Mouse (Mus musculus): ENCODE data around the gene Pmch. TPM values are rescaled to one million over a fixed set of nuclear protein-coding genes. Genes with fewer than 3 reads are reported as not detected.

Gene Pmch
- polyA plus RNA-seq, 1 experiment from 2014 or later = 1.0 TPM

GRCm38 (mm10) chr10:88106169-88106568, 15.3 kb downstream of the Pmch start:
- no peak overlapping the region for H3K27ac ChIP-seq (ENCODE audit: low read depth, low read length)
- H3K27me3 ChIP-seq (ENCODE audit: control insufficient read depth, insufficient read depth, low read length) = no peaks in the 10 kb centered on the region
- H3K36me3 ChIP-seq (ENCODE audit: control insufficient read depth, insufficient read depth, low read length) = no peaks in the 10 kb centered on the region
- no peak overlapping the region for H3K4me3 ChIP-seq (ENCODE audit: low read depth, low read length)
- 93% methylated on average over 2 of the region's 2 CpGs for WGBS
- H3K9me3 ChIP-seq (ENCODE audit: control insufficient read depth, low read length) = no peaks in the 10 kb centered on the region
- no peaks in the 10 kb centered on the region for H3K4me1 ChIP-seq (replicated peaks; ENCODE audit: control insufficient read depth, insufficient read depth, low read length)
- ATAC-seq (ENCODE audit: low FRiP score) = no peak
- H3K4me2 ChIP-seq (replicated peaks; ENCODE audit: low read depth, low read length) = no peak overlapping the region
- no peak overlapping the region for H3K9ac ChIP-seq (ENCODE audit: low read depth, low read length)
- DNase-seq (ENCODE audit: low spot score) = no peak

- DNase-seq (ENCODE audit: low spot score) (no peak), ATAC-seq (ENCODE audit: low FRiP score) (no peak)
- no peak overlapping the region for H3K4me3 ChIP-seq (ENCODE audit: low read depth, low read length)
- no peak overlapping the region for H3K27ac ChIP-seq (ENCODE audit: low read depth, low read length)
- no peaks in the 10 kb centered on the region for H3K27me3 ChIP-seq (ENCODE audit: control insufficient read depth, insufficient read depth, low read length)
- no peaks in the 10 kb centered on the region for H3K4me1 ChIP-seq (replicated peaks; ENCODE audit: control insufficient read depth, insufficient read depth, low read length)
- H3K9me3 ChIP-seq (ENCODE audit: control insufficient read depth, low read length) = no peaks in the 10 kb centered on the region
- no peak overlapping the region for H3K4me2 ChIP-seq (replicated peaks; ENCODE audit: low read depth, low read length)
- no peak overlapping the region for H3K9ac ChIP-seq (ENCODE audit: low read depth, low read length)
- 88% methylated on average over 2 of the region's 2 CpGs for WGBS
- H3K36me3 ChIP-seq (ENCODE audit: control insufficient read depth, insufficient read depth, low read length) = no peaks in the 10 kb centered on the region
Observed at GRCm38 (mm10) chr10:88113290-88113689, 22.4 kb downstream of the Pmch start.

GRCm38 (mm10) chr10:88119721-88120120, 28.8 kb downstream of the Pmch start:
- Histone ChIP-seq H3K27ac (ENCODE audit: low read depth, low read length) (no peak overlapping the region), H3K9ac (ENCODE audit: low read depth, low read length) (no peak overlapping the region), H3K4me3 (ENCODE audit: low read depth, low read length) (no peak overlapping the region), H3K4me1 (replicated peaks; ENCODE audit: control insufficient read depth, insufficient read depth, low read length) (no peaks in the 10 kb centered on the region), H3K9me3 (ENCODE audit: control insufficient read depth, low read length) (no peaks in the 10 kb centered on the region), H3K4me2 (replicated peaks; ENCODE audit: low read depth, low read length) (no peak overlapping the region), H3K36me3 (ENCODE audit: control insufficient read depth, insufficient read depth, low read length) (no peaks in the 10 kb centered on the region), H3K27me3 (ENCODE audit: control insufficient read depth, insufficient read depth, low read length) (no peaks in the 10 kb centered on the region)
- ATAC-seq (ENCODE audit: low FRiP score) (no peak), DNase-seq (ENCODE audit: low spot score) (no peak)

GRCm38 (mm10) chr10:88135630-88136029, 44.8 kb downstream of the Pmch start:
- Histone ChIP-seq H3K4me1 (replicated peaks; ENCODE audit: control insufficient read depth, insufficient read depth, low read length) (no peaks in the 10 kb centered on the region), H3K9ac (ENCODE audit: low read depth, low read length) (no peak overlapping the region), H3K27me3 (ENCODE audit: control insufficient read depth, insufficient read depth, low read length) (no peaks in the 10 kb centered on the region), H3K36me3 (ENCODE audit: control insufficient read depth, insufficient read depth, low read length) (no peaks in the 10 kb centered on the region), H3K4me2 (replicated peaks; ENCODE audit: low read depth, low read length) (no peak overlapping the region), H3K9me3 (ENCODE audit: control insufficient read depth, low read length) (no peaks in the 10 kb centered on the region), H3K27ac (ENCODE audit: low read depth, low read length) (no peak overlapping the region), H3K4me3 (ENCODE audit: low read depth, low read length) (no peak overlapping the region)
- DNase-seq (ENCODE audit: low spot score) (no peak), ATAC-seq (ENCODE audit: low FRiP score) (no peak)
- 98% methylated on average over 16 of the region's 16 CpGs for WGBS

Other genes with a start within 250 kb of the Pmch start
- 32.7 and 33.8 TPM in 2 replicates for gene Igf1, start 232.8 kb upstream of the Pmch start, polyA plus RNA-seq (2014; fragmentation: Nextera tagmentation; extraction: Ambion mirVana)
- gene Parpbp, start 55.9 kb downstream of the Pmch start, polyA plus RNA-seq (2014; fragmentation: Nextera tagmentation; extraction: Ambion mirVana) = 12.8 and 14.3 TPM in 2 replicates
- 91.5 and 93.8 TPM in 2 replicates for gene Nup37, start 55.9 kb downstream of the Pmch start, polyA plus RNA-seq (2014; fragmentation: Nextera tagmentation; extraction: Ambion mirVana)
- gene Washc3, start 110.0 kb downstream of the Pmch start, polyA plus RNA-seq (2014; fragmentation: Nextera tagmentation; extraction: Ambion mirVana) = 46.0 and 46.1 TPM in 2 replicates

Measured in hindbrain, embryonic 11.5 days (tissue).